Mouse (Mus musculus) G1E (cell line): Measurements from ENCODE around the gene Dynlt1c.
"Not testable (repeated sequence)": the region's sequence is repeated elsewhere in the genome, so short reads cannot be mapped to it uniquely, and the experiment has no call there.

Source experiments
- CTCF ChIP-seq: IDR thresholded peaks from 2 replicates; pipeline ENCODE4 v1.5.1; 2012; ENCODE audit warnings: low read depth, low read length, inconsistent platforms, mixed read lengths
- GATA1 ChIP-seq: IDR thresholded peaks from 2 replicates; pipeline ENCODE4 v1.6.1; 2012; ENCODE audit warnings: borderline replicate concordance, low read length, inconsistent platforms, mixed read lengths
- TAL1 ChIP-seq: conservative IDR thresholded peaks from 2 replicates; pipeline ENCODE4 v1.6.1; 2012; ENCODE audit warnings: low read depth, low read length, inconsistent platforms, mixed read lengths

- TF ChIP-seq GATA1, CTCF, TAL1: not testable (repeated sequence)
These were observed 29.3 kb upstream of the Dynlt1c start for GRCm38 (mm10) chr17:6572202-6572601.
